Mouse (Mus musculus): ENCODE data around the gene H3f3b.

- TF ChIP-seq CTCF (IDR thresholded peaks at IDR 0.05; ENCODE audit: borderline replicate concordance, insufficient read depth, low read length) (no peak), POLR2A (IDR thresholded peaks at IDR 0.05; ENCODE audit: low read depth, low read length) (no peak)
Observed at GRCm38 (mm10) chr11:116001725-116002124, 26.0 kb downstream of the H3f3b start.
